Mouse (Mus musculus): ENCODE data around the gene Prkce. TPM values are rescaled to one million over a fixed set of nuclear protein-coding genes. Genes with fewer than 3 reads are reported as not detected.
A peak's percentile ranks its signal among the peaks of the same experiment; 100 is the strongest.

Gene Prkce
- total and polyA plus RNA-seq, 2 experiments from 2014 or later: 91.3 to 94.3 TPM

GRCm38 (mm10) chr17:86433117-86433516 lies 265.5 kb downstream of the Prkce start:
- TF ChIP-seq CTCF (IDR thresholded peaks at IDR 0.05; ENCODE audit: low read depth): no peak
- no peaks in the 10 kb centered on the region for H3K27me3 ChIP-seq (ENCODE audit: insufficient read depth, low read length)
- ATAC-seq: no peak
- H3K4me2 ChIP-seq (ENCODE audit: low read depth): no peak overlapping the region
- no peaks in the 10 kb centered on the region for H3K9me3 ChIP-seq (ENCODE audit: low read length)
- H3K27ac ChIP-seq (ENCODE audit: low read depth, low read length): no peak overlapping the region
- no peaks in the 10 kb centered on the region for H3K36me3 ChIP-seq (ENCODE audit: insufficient read depth)
- H3K4me1 ChIP-seq (ENCODE audit: insufficient read depth): no peaks in the 10 kb centered on the region; the same call in 1 of the 2 replicates
- H3K4me3 ChIP-seq (ENCODE audit: low read depth, low read length): no peak overlapping the region
- no peak overlapping the region for H3K9ac ChIP-seq
- WGBS: 87% methylated on average over 2 of the region's 2 CpGs
- DNase-seq: no peak

GRCm38 (mm10) chr17:86433813-86434212 lies 266.2 kb downstream of the Prkce start:
- ATAC-seq (peak; percentile 84), DNase-seq (peak; percentile 78)
- Histone ChIP-seq H3K4me3 (ENCODE audit: low read depth, low read length) (no peak overlapping the region), H3K27ac (ENCODE audit: low read depth, low read length) (peak overlapping the region; percentile 62; the same call in 1 of the 2 replicates), H3K9ac (no peak overlapping the region), H3K9me3 (ENCODE audit: low read length) (no peaks in the 10 kb centered on the region), H3K27me3 (ENCODE audit: insufficient read depth, low read length) (no peaks in the 10 kb centered on the region), H3K4me1 (ENCODE audit: insufficient read depth) (no peaks in the 10 kb centered on the region; the same call in 1 of the 2 replicates), H3K4me2 (ENCODE audit: low read depth) (no peak overlapping the region), H3K36me3 (ENCODE audit: insufficient read depth) (no peaks in the 10 kb centered on the region)
- WGBS: 65% methylated on average over 11 of the region's 11 CpGs
- TF ChIP-seq CTCF (IDR thresholded peaks at IDR 0.05; ENCODE audit: low read depth): no peak; the same call in 1 of the 2 replicates

- no peak for TF ChIP-seq CTCF (IDR thresholded peaks at IDR 0.05; ENCODE audit: low read depth)
- Histone ChIP-seq H3K4me2 (ENCODE audit: low read depth) (no peak overlapping the region), H3K9ac (no peak overlapping the region), H3K27ac (ENCODE audit: low read depth, low read length) (no peak overlapping the region), H3K9me3 (ENCODE audit: low read length) (no peaks in the 10 kb centered on the region), H3K4me3 (ENCODE audit: low read depth, low read length) (no peak overlapping the region), H3K36me3 (ENCODE audit: insufficient read depth) (no peaks in the 10 kb centered on the region), H3K27me3 (ENCODE audit: insufficient read depth, low read length) (no peaks in the 10 kb centered on the region), H3K4me1 (ENCODE audit: insufficient read depth) (no peaks in the 10 kb centered on the region; the same call in 1 of the 2 replicates)
- no peak for ATAC-seq
- no peak for DNase-seq
- WGBS: 66% methylated on average over 2 of the region's 2 CpGs
These were observed 267.2 kb downstream of the Prkce start for GRCm38 (mm10) chr17:86434781-86435180.

- H3K36me3 ChIP-seq (ENCODE audit: insufficient read depth): no peaks in the 10 kb centered on the region
- no peaks in the 10 kb centered on the region; the same call in 1 of the 2 replicates for H3K4me1 ChIP-seq (ENCODE audit: insufficient read depth)
- no peak for TF ChIP-seq CTCF (IDR thresholded peaks at IDR 0.05; ENCODE audit: low read depth)
- no peak overlapping the region for H3K27ac ChIP-seq (ENCODE audit: low read depth, low read length)
- DNase-seq (no peak), ATAC-seq (no peak)
- no peak overlapping the region for H3K4me3 ChIP-seq (ENCODE audit: low read depth, low read length)
- no peaks in the 10 kb centered on the region for H3K9me3 ChIP-seq (ENCODE audit: low read length)
- H3K4me2 ChIP-seq (ENCODE audit: low read depth): no peak overlapping the region
- H3K27me3 ChIP-seq (ENCODE audit: insufficient read depth, low read length): no peaks in the 10 kb centered on the region
- WGBS: 86% methylated on average over 1 of the region's 1 CpGs
- H3K9ac ChIP-seq: no peak overlapping the region
These were observed 268.0 kb downstream of the Prkce start for GRCm38 (mm10) chr17:86435570-86435969.

GRCm38 (mm10) chr17:86435984-86436383 lies 268.4 kb downstream of the Prkce start:
- ATAC-seq: no peak
- no peaks in the 10 kb centered on the region; the same call in 1 of the 2 replicates for H3K4me1 ChIP-seq (ENCODE audit: insufficient read depth)
- no peaks in the 10 kb centered on the region for H3K9me3 ChIP-seq (ENCODE audit: low read length)
- H3K9ac ChIP-seq: no peak overlapping the region
- H3K27ac ChIP-seq (ENCODE audit: low read depth, low read length): no peak overlapping the region
- H3K4me3 ChIP-seq (ENCODE audit: low read depth, low read length): no peak overlapping the region
- TF ChIP-seq CTCF (IDR thresholded peaks at IDR 0.05; ENCODE audit: low read depth): no peak
- H3K36me3 ChIP-seq (ENCODE audit: insufficient read depth): no peaks in the 10 kb centered on the region
- WGBS: 98% methylated on average over 2 of the region's 2 CpGs
- H3K4me2 ChIP-seq (ENCODE audit: low read depth): no peak overlapping the region
- no peak for DNase-seq
- H3K27me3 ChIP-seq (ENCODE audit: insufficient read depth, low read length): no peaks in the 10 kb centered on the region

GRCm38 (mm10) chr17:86436583-86437370 lies 269.2 kb downstream of the Prkce start:
- no peaks in the 10 kb centered on the region for H3K36me3 ChIP-seq (ENCODE audit: insufficient read depth)
- no peak overlapping the region for H3K4me2 ChIP-seq (ENCODE audit: low read depth)
- ATAC-seq (no peak), DNase-seq (no peak)
- WGBS: 88% methylated on average over 12 of the region's 12 CpGs
- no peak overlapping the region for H3K9ac ChIP-seq
- H3K4me3 ChIP-seq (ENCODE audit: low read depth, low read length): no peak overlapping the region
- no peak overlapping the region for H3K27ac ChIP-seq (ENCODE audit: low read depth, low read length)
- no peaks in the 10 kb centered on the region for H3K9me3 ChIP-seq (ENCODE audit: low read length)
- TF ChIP-seq CTCF (IDR thresholded peaks at IDR 0.05; ENCODE audit: low read depth): no peak
- H3K27me3 ChIP-seq (ENCODE audit: insufficient read depth, low read length): no peaks in the 10 kb centered on the region
- no peaks in the 10 kb centered on the region; the same call in 1 of the 2 replicates for H3K4me1 ChIP-seq (ENCODE audit: insufficient read depth)

GRCm38 (mm10) chr17:86437516-86438277 lies 270.1 kb downstream of the Prkce start:
- 66% methylated on average over 20 of the region's 20 CpGs for WGBS
- DNase-seq: peak; percentile 50

More at GRCm38 (mm10) chr17:86437516-86438277, 270.1 kb downstream of the Prkce start:
- H3K9ac ChIP-seq: no peak overlapping the region
- H3K4me1 ChIP-seq (ENCODE audit: insufficient read depth): no peaks in the 10 kb centered on the region; the same call in 1 of the 2 replicates
- 0 out of 2 replicates have a peak overlapping the region, but pooled peaks have one; percentile 42 for H3K27ac ChIP-seq (ENCODE audit: low read depth, low read length)
- H3K4me2 ChIP-seq (ENCODE audit: low read depth): no peak overlapping the region
- TF ChIP-seq CTCF (IDR thresholded peaks at IDR 0.05; ENCODE audit: low read depth): no peak
- no peak overlapping the region for H3K4me3 ChIP-seq (ENCODE audit: low read depth, low read length)
- ATAC-seq: peak; percentile 70
- H3K9me3 ChIP-seq (ENCODE audit: low read length): no peaks in the 10 kb centered on the region
- H3K36me3 ChIP-seq (ENCODE audit: insufficient read depth): no peaks in the 10 kb centered on the region
- H3K27me3 ChIP-seq (ENCODE audit: insufficient read depth, low read length): no peaks in the 10 kb centered on the region

Measured in forebrain, postnatal 0 days (tissue).